Mouse (Mus musculus) B cell, adult 2 months (primary cell): ENCODE measurements around the gene Lrrc56.

Experiments used
- DNase-seq, 2 experiments: peaks; one replicate each; pipeline ENCODE4 v3.0.0; 2022

Lrrc56 gene

DNA sequence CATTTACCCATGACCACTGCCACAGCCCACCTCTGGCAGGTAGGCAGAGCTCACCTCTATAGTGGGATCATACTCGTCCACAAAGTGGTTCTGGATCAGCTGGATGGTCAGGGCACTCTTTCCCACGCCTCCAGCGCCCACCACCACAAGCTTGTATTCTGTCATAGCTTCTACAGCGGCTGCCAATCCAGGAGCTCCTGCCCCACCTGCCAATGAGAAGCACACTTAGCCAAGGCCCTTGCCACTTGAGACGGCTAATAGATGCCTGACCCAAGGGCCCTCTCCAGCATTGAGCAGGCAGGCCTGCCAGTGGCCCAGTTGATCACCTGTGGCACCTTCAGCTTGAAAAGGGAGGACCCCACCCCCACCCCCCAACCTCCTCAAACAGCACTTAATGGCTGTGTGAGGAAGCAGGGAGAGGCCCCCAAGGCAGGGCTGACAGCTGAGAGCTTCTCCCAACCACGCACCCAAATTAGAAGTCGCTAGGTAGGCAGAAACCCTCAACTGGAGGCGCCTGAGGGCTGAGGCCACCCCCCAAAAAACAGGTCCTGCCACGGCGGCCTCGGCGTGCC is 1.1 kb upstream of the Lrrc56 start:
- no peak for DNase-seq

DNA sequence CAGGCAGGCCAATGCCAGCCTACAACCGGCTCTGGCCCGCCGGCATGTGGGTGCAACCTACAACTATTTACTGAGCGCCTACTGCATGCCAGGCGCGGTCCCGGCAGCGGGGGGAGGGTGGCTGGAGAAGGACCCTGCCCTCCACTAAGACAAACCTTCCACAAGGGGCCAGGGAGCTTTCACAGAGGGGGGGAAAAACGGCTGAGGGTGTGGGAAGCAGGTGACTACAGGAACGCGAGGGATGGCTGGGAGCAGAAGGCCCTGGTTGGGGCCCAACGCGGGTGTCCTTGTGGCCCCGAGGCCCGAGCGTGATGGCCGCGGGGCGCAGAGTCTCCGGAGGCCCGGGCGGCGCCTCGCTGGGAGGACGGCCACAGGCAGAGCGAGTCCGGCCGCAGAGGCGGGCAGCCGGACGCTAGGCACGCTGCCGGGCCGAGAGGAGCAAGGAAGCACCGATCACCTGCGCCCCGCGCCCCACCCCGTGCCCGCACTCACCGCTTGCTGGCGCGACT is 555 bp upstream of the Lrrc56 start:
- peak in 1 of 2 experiments; percentile 23 for DNase-seq

- DNase-seq = no peak
Measured at GRCm38 (mm10) chr7:141194409-141194808, 452 bp downstream of the Lrrc56 start.

- peak; percentile 100 for DNase-seq
Measured at GRCm38 (mm10) chr7:141194830-141195229, 873 bp downstream of the Lrrc56 start.

GRCm38 (mm10) chr7:141195754-141196153 is 1.8 kb downstream of the Lrrc56 start:
- no peak for DNase-seq

DNA sequence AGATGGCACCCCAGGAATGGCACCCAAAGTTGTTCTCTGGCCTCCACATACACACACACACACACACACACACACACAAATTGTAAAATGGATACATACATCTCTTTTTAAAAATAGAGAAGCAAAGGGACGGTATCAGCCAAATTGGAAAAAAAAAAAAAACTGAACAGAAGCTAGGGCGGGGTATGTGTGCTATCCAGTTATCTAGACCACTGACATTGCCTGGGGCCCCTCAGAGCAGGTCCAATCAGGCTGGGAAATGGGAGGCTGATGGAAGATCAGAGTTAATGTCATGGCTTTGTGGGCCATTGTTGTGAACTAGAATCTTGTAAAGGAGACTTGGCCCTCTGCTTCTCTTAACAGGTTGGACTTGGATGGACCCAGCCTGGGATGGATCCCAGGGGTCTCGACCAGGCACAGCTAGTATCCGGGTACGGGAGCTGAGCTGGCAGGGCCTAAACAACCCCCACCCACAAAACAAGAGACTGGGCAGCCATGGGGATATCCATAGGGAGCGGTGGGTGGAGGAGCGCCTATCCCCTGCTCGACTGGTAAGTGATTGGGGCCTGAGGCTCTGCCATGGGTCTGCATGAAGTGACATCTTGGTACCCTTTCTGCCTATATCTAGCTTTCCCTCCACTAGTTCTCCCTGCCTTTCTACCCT is 2.8 kb downstream of the Lrrc56 start:
- no peak for DNase-seq

GRCm38 (mm10) chr7:141198121-141198520 is 4.2 kb downstream of the Lrrc56 start:
- DNase-seq = no peak

DNA sequence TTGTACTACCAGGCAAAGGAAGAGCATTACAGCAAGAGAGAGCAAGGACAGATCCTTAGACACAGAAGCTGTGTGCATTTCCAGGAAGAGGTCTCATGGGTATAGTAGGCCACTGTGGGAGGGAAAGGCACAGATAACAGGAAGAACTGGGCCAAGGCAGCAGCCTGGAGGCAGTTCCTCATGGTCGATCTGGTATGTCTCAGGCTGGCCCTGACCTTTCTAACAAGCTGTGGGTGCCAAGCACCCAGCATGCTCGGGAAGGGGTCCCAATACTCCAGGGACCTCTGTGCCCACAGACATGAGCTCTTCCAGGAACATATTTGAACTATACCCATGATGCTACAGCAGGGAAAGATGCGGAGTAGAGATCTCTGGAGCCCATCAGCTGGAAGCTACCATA is 10.6 kb downstream of the Lrrc56 start:
- no peak for DNase-seq

GRCm38 (mm10) chr7:141205504-141205903 is 11.5 kb downstream of the Lrrc56 start:
- DNase-seq = no peak

- no peak for DNase-seq
Measured at GRCm38 (mm10) chr7:141206182-141206937, 12.4 kb downstream of the Lrrc56 start.

GRCm38 (mm10) chr7:141209526-141209925 is 15.6 kb downstream of the Lrrc56 start:
- no peak for DNase-seq

DNA sequence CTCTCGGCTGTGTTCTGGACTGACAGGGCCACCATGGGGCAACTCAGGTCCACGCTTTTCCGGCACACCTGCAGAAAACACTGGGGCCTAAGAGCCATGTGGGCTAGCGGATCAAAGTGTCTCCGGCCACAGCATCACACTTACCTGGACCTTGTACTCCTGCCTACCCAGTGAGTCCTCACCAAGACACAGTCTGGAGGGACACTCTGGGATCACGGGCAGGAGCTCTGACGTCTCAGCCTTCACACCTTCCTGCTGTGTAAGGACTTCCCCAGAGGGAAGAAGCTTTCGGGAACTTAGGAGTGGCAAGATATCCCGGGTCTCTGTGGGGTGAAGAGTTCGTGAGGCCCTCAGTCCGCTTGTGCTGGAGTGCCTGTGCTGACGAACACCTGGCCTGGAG is 16.2 kb downstream of the Lrrc56 start:
- DNase-seq = no peak

- DNase-seq = no peak
Measured at GRCm38 (mm10) chr7:141210606-141211131, 16.7 kb downstream of the Lrrc56 start.

- no peak for DNase-seq
Measured at GRCm38 (mm10) chr7:141213133-141213532, 19.2 kb downstream of the Lrrc56 start.

DNA sequence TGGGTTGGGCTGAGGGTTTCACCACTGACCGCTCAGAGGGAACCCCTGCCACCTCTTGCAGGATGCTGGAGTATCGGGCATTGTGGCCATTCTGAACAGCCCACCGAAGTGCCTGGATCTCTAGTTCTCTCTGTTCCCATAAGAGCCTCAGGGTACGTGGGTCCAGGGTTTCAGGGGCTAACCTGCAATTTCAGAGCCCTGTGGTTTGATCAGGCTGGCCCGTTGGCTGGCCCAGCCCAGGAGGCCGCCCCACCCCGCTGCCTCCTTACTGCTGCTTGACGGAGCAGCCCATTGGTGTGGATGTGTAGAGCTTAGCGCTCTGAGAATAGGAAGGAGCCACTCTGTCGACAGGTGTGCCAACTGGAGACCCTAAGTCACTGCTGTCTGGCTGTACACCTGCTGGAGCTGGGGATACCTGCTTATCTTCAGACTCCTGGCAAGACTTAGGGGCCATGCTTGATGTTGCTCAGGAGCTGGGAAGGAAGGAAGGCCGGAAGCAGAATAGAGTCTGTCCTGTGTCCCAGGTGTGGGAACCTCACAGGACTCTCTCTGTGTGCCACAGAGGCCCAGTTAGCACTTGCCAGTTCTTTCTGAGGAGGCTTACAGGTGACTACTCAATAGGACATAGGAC is 19.8 kb downstream of the Lrrc56 start, which contains the start of gene Lmntd2:
TSS of gene Lmntd2 (minus strand) at position 476 of the 631 bp plus-strand sequence.
- DNase-seq = no peak

GRCm38 (mm10) chr7:141214310-141214709 is 20.4 kb downstream of the Lrrc56 start:
- no peak for DNase-seq

DNA sequence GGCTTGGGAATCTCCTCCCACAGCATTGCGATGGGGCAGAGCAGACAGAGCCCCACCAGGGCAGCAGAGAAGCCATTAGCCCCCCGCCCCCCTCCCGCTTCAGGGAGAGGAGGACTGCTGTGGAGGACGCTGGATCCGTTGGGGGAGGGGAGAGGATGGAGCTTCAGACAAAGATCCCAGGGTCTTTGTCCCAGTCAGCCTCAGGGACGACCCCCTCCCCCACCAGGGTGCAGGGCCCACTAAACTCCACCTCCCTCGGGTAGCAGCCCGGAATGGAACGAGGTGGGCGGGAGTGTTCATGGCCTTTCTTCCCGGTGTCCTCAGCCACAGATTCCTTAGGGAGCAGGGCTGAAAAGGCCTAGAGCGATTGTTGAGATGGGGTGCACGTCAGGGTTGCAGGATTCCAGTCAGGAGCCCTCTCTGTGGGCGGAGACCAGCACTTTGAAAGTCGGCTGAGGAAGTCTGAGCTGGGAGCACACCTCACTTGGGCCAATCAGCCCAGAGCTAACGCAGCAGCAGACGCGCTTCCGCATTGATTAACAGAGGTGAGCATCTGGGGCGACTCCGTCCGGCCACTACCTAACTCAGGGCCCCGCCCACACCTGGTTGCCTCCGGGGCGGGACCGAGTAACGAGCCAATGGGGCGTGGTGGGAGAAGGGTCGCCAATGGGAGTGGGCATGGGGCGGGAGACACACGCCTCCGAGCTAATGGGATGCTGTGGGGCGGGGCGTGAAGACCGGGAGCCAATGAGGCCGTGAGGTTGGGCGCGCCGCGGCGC is 21.3 kb downstream of the Lrrc56 start, which contains the start of gene Rassf7:
TSS of gene Rassf7 (plus strand) at position 760 of the 779 bp plus-strand sequence.
- DNase-seq = peak; percentile 98 to 99

DNA sequence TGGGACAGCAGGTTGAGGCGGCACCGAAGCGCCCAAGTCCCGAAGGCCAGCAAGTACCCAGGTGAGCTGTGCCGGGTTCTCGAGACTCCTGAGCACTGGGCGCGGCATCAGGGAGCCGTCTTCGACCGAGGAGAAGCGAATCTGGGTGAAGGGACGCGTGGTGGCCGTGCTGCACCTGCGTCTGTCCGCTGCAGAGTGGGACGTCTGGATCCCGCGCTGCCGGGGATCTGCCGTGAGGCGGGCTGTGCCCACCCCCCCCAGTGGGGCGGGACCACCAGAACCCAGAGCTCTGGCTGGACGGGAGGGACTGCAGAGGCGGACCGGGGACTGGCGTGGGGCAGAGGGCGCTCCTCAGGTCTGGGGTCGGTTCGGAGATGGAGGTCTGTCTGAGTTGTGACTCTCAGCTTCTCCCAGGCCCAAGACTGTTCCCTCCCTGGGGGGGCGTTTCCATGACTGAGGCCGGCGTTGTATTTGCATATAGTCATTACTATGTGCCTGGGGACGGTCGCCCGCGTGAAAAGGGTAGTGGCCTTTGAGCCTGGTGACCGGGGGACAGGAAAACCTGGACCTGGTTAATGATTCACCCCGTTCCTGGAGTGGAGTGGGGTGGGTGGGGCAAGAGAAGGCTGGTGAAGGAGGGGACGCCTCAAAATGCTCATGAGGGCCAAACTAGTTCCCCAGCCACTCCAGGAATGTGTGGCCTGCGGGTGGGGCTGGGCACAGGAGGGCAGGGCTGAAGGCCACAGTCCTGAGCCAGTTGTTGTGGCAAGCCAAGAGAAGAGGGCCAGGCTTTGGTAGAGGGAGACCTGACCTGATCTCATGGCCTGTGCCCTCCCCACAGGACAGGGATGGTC is 22.1 kb downstream of the Lrrc56 start:
- peak; percentile 61 for DNase-seq

DNA sequence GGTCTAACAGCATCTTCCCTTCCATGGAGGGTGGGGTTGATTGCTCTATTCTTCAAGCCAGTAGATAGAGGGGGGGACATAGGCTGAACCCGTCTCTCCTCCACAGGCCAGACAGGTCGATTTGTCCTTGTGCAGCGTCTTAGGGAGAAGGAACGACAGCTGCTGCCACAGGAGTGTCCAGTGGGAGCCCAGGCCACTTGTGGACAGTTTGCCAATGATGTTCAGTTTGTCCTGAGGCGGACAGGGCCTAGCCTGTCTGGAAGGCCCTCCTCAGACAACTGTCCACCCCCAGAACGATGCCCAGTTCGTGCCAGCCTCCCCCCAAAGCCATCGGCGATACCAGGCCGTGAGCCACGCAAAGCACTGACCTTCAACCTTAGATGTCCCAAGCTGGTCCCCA is 22.9 kb downstream of the Lrrc56 start:
- no peak for DNase-seq

GRCm38 (mm10) chr7:141217343-141218013 is 23.5 kb downstream of the Lrrc56 start:
- DNase-seq = no peak

GRCm38 (mm10) chr7:141218141-141218540 is 24.2 kb downstream of the Lrrc56 start:
- DNase-seq = no peak
